Mouse (Mus musculus): ENCODE measurements around the gene Cirbp. TPM values are rescaled to one million over a fixed set of nuclear protein-coding genes. Genes with fewer than 3 reads are reported as not detected.

Gene Cirbp
- polyA plus RNA-seq, 1 experiment from 2014 or later = 83.4 TPM

GRCm38 (mm10) chr10:80179068-80180051 is 13.6 kb downstream of the Cirbp start, which contains the start of gene Efna2:
TSS of gene Efna2 (plus strand) at chr10:80179482.
- Histone ChIP-seq H3K27ac (ENCODE audit: low read length) (peak within 1 kb of the TSS; percentile 3), H3K4me1 (replicated peaks; ENCODE audit: control insufficient read depth, insufficient read depth, low read length) (no peaks in the 10 kb centered on the region; the same call in 1 of the 2 replicates), H3K9me3 (ENCODE audit: control insufficient read depth, low read length) (no peaks in the 10 kb centered on the region), H3K4me3 (ENCODE audit: low read length) (peak within 1 kb of the TSS; percentile 67), H3K9ac (ENCODE audit: low read length) (peak within 1 kb of the TSS; percentile 81), H3K4me2 (ENCODE audit: low read depth, low read length) (peak within 1 kb of the TSS; percentile 73), H3K27me3 (ENCODE audit: control insufficient read depth, insufficient read depth, low read depth, low read length) (no peaks in the 10 kb centered on the region), H3K36me3 (ENCODE audit: control insufficient read depth, insufficient read depth, low read length) (no peaks in the 10 kb centered on the region)
- WGBS = 1% methylated on average over 76 of the region's 106 CpGs
- ATAC-seq (ENCODE audit: low read depth) = peak; percentile 77

DNA sequence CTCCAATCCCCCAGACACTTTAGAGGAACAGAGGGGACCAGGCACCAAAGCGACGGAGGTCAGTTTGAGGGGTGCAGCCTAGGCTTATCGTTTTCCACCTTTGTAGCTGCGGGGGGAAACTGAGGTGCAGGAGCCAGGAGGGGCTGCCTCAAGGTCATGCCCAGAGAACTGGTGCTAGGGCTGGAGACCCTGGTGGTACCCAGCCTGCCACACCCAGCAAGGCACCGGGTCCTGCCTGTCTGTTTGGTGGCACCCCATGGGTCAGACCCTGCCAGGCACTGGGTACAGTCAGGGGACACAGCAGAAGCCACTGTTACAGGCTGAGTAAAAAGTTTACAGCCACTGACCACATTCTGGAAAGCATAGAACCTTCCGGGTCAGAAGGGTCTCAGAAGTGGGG is 14.5 kb downstream of the Cirbp start:
- Histone ChIP-seq H3K9ac (ENCODE audit: low read length) (peak overlapping the region; percentile 81), H3K27me3 (ENCODE audit: control insufficient read depth, insufficient read depth, low read depth, low read length) (no peaks in the 10 kb centered on the region), H3K36me3 (ENCODE audit: control insufficient read depth, insufficient read depth, low read length) (no peaks in the 10 kb centered on the region), H3K4me1 (replicated peaks; ENCODE audit: control insufficient read depth, insufficient read depth, low read length) (no peaks in the 10 kb centered on the region; the same call in 1 of the 2 replicates), H3K4me2 (ENCODE audit: low read depth, low read length) (peak overlapping the region; percentile 73), H3K9me3 (ENCODE audit: control insufficient read depth, low read length) (no peaks in the 10 kb centered on the region), H3K4me3 (ENCODE audit: low read length) (peak overlapping the region; percentile 67), H3K27ac (ENCODE audit: low read length) (no peak overlapping the region)
- WGBS = 37% methylated on average over 6 of the region's 6 CpGs
- no peak for ATAC-seq (ENCODE audit: low read depth)

GRCm38 (mm10) chr10:80180823-80181222 is 15.0 kb downstream of the Cirbp start:
- Histone ChIP-seq H3K27ac (ENCODE audit: low read length) (no peak overlapping the region), H3K9me3 (ENCODE audit: control insufficient read depth, low read length) (no peaks in the 10 kb centered on the region), H3K27me3 (ENCODE audit: control insufficient read depth, insufficient read depth, low read depth, low read length) (no peaks in the 10 kb centered on the region), H3K36me3 (ENCODE audit: control insufficient read depth, insufficient read depth, low read length) (no peaks in the 10 kb centered on the region), H3K9ac (ENCODE audit: low read length) (peak overlapping the region; percentile 44; the same call in 1 of the 2 replicates), H3K4me2 (ENCODE audit: low read depth, low read length) (peak overlapping the region; percentile 73), H3K4me3 (ENCODE audit: low read length) (no peak overlapping the region), H3K4me1 (replicated peaks; ENCODE audit: control insufficient read depth, insufficient read depth, low read length) (peaks cover 3% of the 10 kb centered on the region; the same call in 1 of the 2 replicates)
- no peak for ATAC-seq (ENCODE audit: low read depth)
- 28% methylated on average over 5 of the region's 5 CpGs for WGBS

GRCm38 (mm10) chr10:80182547-80182946 is 16.8 kb downstream of the Cirbp start:
- no peak overlapping the region for H3K9ac ChIP-seq (ENCODE audit: low read length)
- 89% methylated on average over 7 of the region's 7 CpGs for WGBS
- no peak for ATAC-seq (ENCODE audit: low read depth)
- H3K4me2 ChIP-seq (ENCODE audit: low read depth, low read length) = no peak overlapping the region
- no peaks in the 10 kb centered on the region for H3K9me3 ChIP-seq (ENCODE audit: control insufficient read depth, low read length)
- H3K27ac ChIP-seq (ENCODE audit: low read length) = no peak overlapping the region
- H3K27me3 ChIP-seq (ENCODE audit: control insufficient read depth, insufficient read depth, low read depth, low read length) = no peaks in the 10 kb centered on the region
- no peaks in the 10 kb centered on the region for H3K36me3 ChIP-seq (ENCODE audit: control insufficient read depth, insufficient read depth, low read length)
- no peak overlapping the region for H3K4me3 ChIP-seq (ENCODE audit: low read length)
- H3K4me1 ChIP-seq (replicated peaks; ENCODE audit: control insufficient read depth, insufficient read depth, low read length) = peaks cover 3% of the 10 kb centered on the region; the same call in 1 of the 2 replicates

GRCm38 (mm10) chr10:80186649-80187048 is 20.9 kb downstream of the Cirbp start:
- H3K4me2 ChIP-seq (ENCODE audit: low read depth, low read length) = no peak overlapping the region
- H3K27ac ChIP-seq (ENCODE audit: low read length) = no peak overlapping the region
- H3K36me3 ChIP-seq (ENCODE audit: control insufficient read depth, insufficient read depth, low read length) = no peaks in the 10 kb centered on the region
- no peaks in the 10 kb centered on the region for H3K9me3 ChIP-seq (ENCODE audit: control insufficient read depth, low read length)
- H3K27me3 ChIP-seq (ENCODE audit: control insufficient read depth, insufficient read depth, low read depth, low read length) = peaks cover 27% of the 10 kb centered on the region
- H3K9ac ChIP-seq (ENCODE audit: low read length) = no peak overlapping the region
- peaks cover 16% of the 10 kb centered on the region for H3K4me1 ChIP-seq (replicated peaks; ENCODE audit: control insufficient read depth, insufficient read depth, low read length)
- 55% methylated on average over 27 of the region's 27 CpGs for WGBS
- no peak for ATAC-seq (ENCODE audit: low read depth)
- no peak overlapping the region for H3K4me3 ChIP-seq (ENCODE audit: low read length)

- no peaks in the 10 kb centered on the region for H3K9me3 ChIP-seq (ENCODE audit: control insufficient read depth, low read length)
- peaks cover 16% of the 10 kb centered on the region for H3K4me1 ChIP-seq (replicated peaks; ENCODE audit: control insufficient read depth, insufficient read depth, low read length)
- H3K27me3 ChIP-seq (ENCODE audit: control insufficient read depth, insufficient read depth, low read depth, low read length) = peaks cover 32% of the 10 kb centered on the region
- H3K27ac ChIP-seq (ENCODE audit: low read length) = no peak overlapping the region
- no peak overlapping the region for H3K4me2 ChIP-seq (ENCODE audit: low read depth, low read length)
- no peak for ATAC-seq (ENCODE audit: low read depth)
- H3K9ac ChIP-seq (ENCODE audit: low read length) = no peak overlapping the region
- no peaks in the 10 kb centered on the region for H3K36me3 ChIP-seq (ENCODE audit: control insufficient read depth, insufficient read depth, low read length)
- 84% methylated on average over 10 of the region's 10 CpGs for WGBS
- no peak overlapping the region for H3K4me3 ChIP-seq (ENCODE audit: low read length)
Observed at GRCm38 (mm10) chr10:80187739-80188138, 22.0 kb downstream of the Cirbp start.

DNA sequence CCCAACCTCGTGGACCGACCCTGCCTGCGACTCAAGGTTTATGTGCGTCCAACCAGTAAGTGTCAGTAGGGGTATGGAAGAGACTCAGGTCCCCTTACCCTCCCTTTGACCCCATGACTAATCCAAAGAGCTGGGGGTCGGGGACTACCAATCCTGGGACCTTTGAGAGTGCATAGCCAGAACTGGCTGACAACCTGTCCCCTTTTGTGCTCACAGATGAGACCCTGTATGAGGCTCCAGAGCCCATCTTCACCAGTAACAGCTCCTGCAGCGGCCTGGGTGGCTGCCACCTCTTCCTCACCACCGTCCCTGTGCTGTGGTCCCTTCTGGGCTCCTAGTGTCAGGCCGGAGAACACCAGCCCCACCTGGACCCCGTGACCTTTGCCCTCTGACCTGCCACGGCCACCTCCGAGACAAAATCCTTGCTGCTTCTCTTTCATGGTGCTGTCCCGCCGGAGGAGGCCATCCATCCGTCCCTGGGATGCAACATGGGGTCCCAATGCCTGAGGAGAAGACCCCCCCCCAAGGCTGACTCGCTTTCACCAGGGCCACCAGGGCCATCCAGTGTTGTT is 22.8 kb downstream of the Cirbp start:
- WGBS = 80% methylated on average over 15 of the region's 15 CpGs
- peaks cover 32% of the 10 kb centered on the region for H3K27me3 ChIP-seq (ENCODE audit: control insufficient read depth, insufficient read depth, low read depth, low read length)

DNA sequence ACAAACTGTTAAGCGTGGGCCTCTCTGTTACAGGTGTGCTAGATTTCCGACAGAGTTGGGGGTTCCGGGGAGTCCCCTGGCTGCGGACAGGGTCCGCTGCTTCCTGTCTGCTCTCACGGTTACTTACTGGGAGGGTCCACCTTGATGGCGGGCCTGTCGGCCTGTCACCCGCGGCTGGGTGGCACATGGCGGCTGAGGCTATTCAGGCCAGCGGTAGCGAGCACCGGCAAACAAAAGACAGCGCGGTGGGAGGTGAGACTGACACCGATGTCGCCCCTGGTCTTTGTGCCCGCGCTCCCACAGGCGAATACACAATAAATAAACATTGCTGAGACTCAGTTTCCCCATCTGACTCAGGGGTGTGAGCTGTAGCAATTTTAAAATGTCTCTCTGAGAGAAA is 24.2 kb downstream of the Cirbp start:
- WGBS = 11% methylated on average over 21 of the region's 21 CpGs
- Histone ChIP-seq H3K4me2 (ENCODE audit: low read depth, low read length) (peak overlapping the region; percentile 75), H3K9me3 (ENCODE audit: control insufficient read depth, low read length) (no peaks in the 10 kb centered on the region), H3K4me3 (ENCODE audit: low read length) (peak overlapping the region; percentile 43), H3K9ac (ENCODE audit: low read length) (peak overlapping the region; percentile 52), H3K27me3 (ENCODE audit: control insufficient read depth, insufficient read depth, low read depth, low read length) (peaks cover 32% of the 10 kb centered on the region), H3K27ac (ENCODE audit: low read length) (no peak overlapping the region), H3K4me1 (replicated peaks; ENCODE audit: control insufficient read depth, insufficient read depth, low read length) (peaks cover 16% of the 10 kb centered on the region), H3K36me3 (ENCODE audit: control insufficient read depth, insufficient read depth, low read length) (no peaks in the 10 kb centered on the region)
- no peak for ATAC-seq (ENCODE audit: low read depth)

More for the DNA sequence above, 22.8 kb downstream of the Cirbp start:
- ATAC-seq (ENCODE audit: low read depth) = no peak
- H3K36me3 ChIP-seq (ENCODE audit: control insufficient read depth, insufficient read depth, low read length) = no peaks in the 10 kb centered on the region
- H3K27ac ChIP-seq (ENCODE audit: low read length) = no peak overlapping the region
- peaks cover 16% of the 10 kb centered on the region for H3K4me1 ChIP-seq (replicated peaks; ENCODE audit: control insufficient read depth, insufficient read depth, low read length)
- no peak overlapping the region for H3K9ac ChIP-seq (ENCODE audit: low read length)
- no peak overlapping the region for H3K4me3 ChIP-seq (ENCODE audit: low read length)
- no peak overlapping the region for H3K4me2 ChIP-seq (ENCODE audit: low read depth, low read length)
- H3K9me3 ChIP-seq (ENCODE audit: control insufficient read depth, low read length) = no peaks in the 10 kb centered on the region

- H3K27me3 ChIP-seq (ENCODE audit: control insufficient read depth, insufficient read depth, low read depth, low read length) = peaks cover 32% of the 10 kb centered on the region
- no peaks in the 10 kb centered on the region for H3K9me3 ChIP-seq (ENCODE audit: control insufficient read depth, low read length)
- H3K4me2 ChIP-seq (ENCODE audit: low read depth, low read length) = peak overlapping the region; percentile 75
- peak; percentile 41 for ATAC-seq (ENCODE audit: low read depth)
- H3K27ac ChIP-seq (ENCODE audit: low read length) = no peak overlapping the region
- H3K4me1 ChIP-seq (replicated peaks; ENCODE audit: control insufficient read depth, insufficient read depth, low read length) = peaks cover 16% of the 10 kb centered on the region
- H3K36me3 ChIP-seq (ENCODE audit: control insufficient read depth, insufficient read depth, low read length) = no peaks in the 10 kb centered on the region
- H3K9ac ChIP-seq (ENCODE audit: low read length) = peak overlapping the region; percentile 52
- under 1% methylated on average over 44 of the region's 48 CpGs for WGBS
- H3K4me3 ChIP-seq (ENCODE audit: low read length) = peak overlapping the region; percentile 43
Observed at GRCm38 (mm10) chr10:80190491-80191051, 24.8 kb downstream of the Cirbp start.

Measured in lung, embryonic 16.5 days (tissue).